Mouse (Mus musculus) forebrain, postnatal 0 days (tissue): Measurements from ENCODE around the gene Dop1b. TPM values are rescaled to one million over a fixed set of nuclear protein-coding genes. Genes with fewer than 3 reads are reported as not detected.

ENCODE experiments used
- ATAC-seq: fragments of 200-750 bp; cut with Nextera tagmentation; 2 replicates; pipeline ENCODE4 v1.8.0; 2017; ENCODE audit warnings: mild to moderate bottlenecking, moderate library complexity
- DNase-seq: peaks from one replicate; pipeline ENCODE4 v3.0.0-alpha.2; 2015
- H3K27ac ChIP-seq: fragments of 300-500 bp; sonication (generic); 2 replicates; pipeline ENCODE4 v1.5.1; 2014; ENCODE audit warnings: low read depth, mild to moderate bottlenecking, antibody characterized with exemption, low read length, moderate library complexity, mixed read lengths
- H3K27me3 ChIP-seq: fragments of 300-500 bp; sonication (generic); 2 replicates; pipeline ENCODE4 v1.6.1; 2014; ENCODE audit warnings: mild to moderate bottlenecking, low read length, mixed read lengths; ENCODE audit not compliant: insufficient read depth
- H3K36me3 ChIP-seq: fragments of 300-500 bp; sonication (generic); 2 replicates; pipeline ENCODE4 v1.6.1; 2014; ENCODE audit warnings: mild to moderate bottlenecking, moderate library complexity; ENCODE audit not compliant: insufficient read depth
- H3K4me1 ChIP-seq: fragments of 300-500 bp; sonication (generic); 2 replicates; pipeline ENCODE4 v1.6.1; 2014; ENCODE audit warnings: antibody characterized with exemption; ENCODE audit not compliant: insufficient read depth
- H3K4me2 ChIP-seq: fragments of 300-500 bp; sonication (generic); 2 replicates; pipeline ENCODE4 v1.6.1; 2014; ENCODE audit warnings: low read depth, mild to moderate bottlenecking, moderate library complexity
- H3K4me3 ChIP-seq: fragments of 300-500 bp; sonication (generic); 2 replicates; pipeline ENCODE4 v1.5.1; 2014; ENCODE audit warnings: low read depth, low read length, mixed read lengths
- H3K9ac ChIP-seq: fragments of 300-500 bp; sonication (generic); 2 replicates; pipeline ENCODE4 v1.6.1; 2014; ENCODE audit warnings: mild to moderate bottlenecking
- H3K9me3 ChIP-seq: fragments of 300-500 bp; sonication (generic); 2 replicates; pipeline ENCODE4 v1.6.1; 2016; ENCODE audit warnings: low read length
- CTCF ChIP-seq: sonication (generic); IDR thresholded peaks from 2 replicates; pipeline ENCODE4 v1.5.1; 2016; ENCODE audit warnings: antibody characterized with exemption, control low read depth, low read depth
- WGBS: fragments of 180-500 bp; shearing (Covaris S2); extraction: QIAGEN DNeasy Blood & Tissue Kit; methylation state at CpG from one replicate; pipeline ENCODE4 v1.1.7; 2014; 5-methylcytosine and 5-hydroxymethylcytosine counted together
- polyA plus RNA-seq: library from polyadenylated mRNA; unstranded; fragments of >200 nt; fragmentation: Nextera tagmentation; extraction: Ambion mirVana; gene quantifications from 2 replicates; pipeline ENCODE4 v1.2.1, GENCODE M21; 2015
- total RNA-seq: library from RNA; depleted of rRNA; stranded (reverse); fragments of >200 nt; gene quantifications from 2 replicates; pipeline ENCODE4 v1.2.3, GENCODE M21; 2014

The Dop1b gene
- total and polyA plus RNA-seq, 2 experiments from 2014 or later = 22.0 to 48.4 TPM

DNA sequence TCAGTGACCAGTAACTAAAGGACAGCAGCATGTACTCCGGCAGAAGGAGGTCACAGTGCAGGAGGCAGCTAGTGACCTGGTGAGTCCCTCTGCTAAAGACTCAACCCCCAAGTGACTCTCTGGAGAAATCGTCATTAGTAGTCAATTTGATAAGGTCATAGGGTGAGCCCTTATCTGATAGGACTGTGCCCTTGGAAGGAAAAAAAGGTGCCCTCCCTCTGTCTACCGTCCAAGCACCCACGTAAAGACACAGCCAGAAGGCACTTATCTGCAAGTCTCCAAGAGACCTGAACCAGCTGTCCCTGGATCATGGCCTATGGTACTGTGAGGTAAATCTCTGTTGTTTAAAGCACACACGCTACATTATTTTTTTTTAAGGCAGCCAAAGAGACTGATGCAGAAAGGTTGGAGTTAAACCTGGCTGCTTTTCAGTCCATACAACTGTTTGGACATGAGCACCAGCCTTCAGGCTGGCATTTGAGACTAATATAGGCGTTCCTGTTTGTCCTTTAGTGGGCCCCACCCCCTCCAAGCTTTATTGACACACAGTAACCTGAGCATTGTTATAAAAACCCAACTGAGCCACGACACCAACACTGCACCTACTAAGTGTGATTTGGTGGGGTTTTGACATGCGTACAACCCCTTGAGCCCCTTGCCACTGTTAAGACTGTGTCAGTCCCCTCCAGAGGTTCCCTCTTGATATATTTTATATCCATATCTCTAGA is 13.9 kb downstream of the Dop1b start:
- Histone ChIP-seq H3K4me1 (no peaks in the 10 kb centered on the region), H3K9ac (no peak overlapping the region), H3K27me3 (no peaks in the 10 kb centered on the region), H3K27ac (no peak overlapping the region), H3K4me2 (no peak overlapping the region), H3K4me3 (no peak overlapping the region), H3K9me3 (no peaks in the 10 kb centered on the region), H3K36me3 (peaks cover 13% of the 10 kb centered on the region)
- TF ChIP-seq CTCF = no peak
- WGBS = 89% methylated on average over 8 of the region's 8 CpGs
- ATAC-seq = no peak
- DNase-seq = no peak

DNA sequence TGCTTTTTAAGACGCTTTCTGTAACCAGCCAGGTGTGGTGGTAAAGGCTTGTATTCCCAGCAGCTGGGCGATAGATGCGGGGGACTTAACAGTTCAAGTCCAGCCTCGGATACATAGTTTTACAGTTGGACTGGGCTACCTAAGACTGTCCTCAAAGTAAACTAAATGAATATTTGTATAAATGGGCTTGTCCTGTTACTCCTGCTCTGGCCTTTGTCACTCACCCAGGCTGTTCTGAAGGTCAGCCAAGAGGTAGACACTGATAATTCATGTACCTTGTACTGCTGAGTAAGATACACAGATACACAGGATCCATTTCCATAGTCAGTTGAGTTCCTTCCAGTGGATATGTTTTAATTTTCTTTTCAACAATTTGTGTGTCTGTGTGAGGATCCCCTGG is 14.5 kb downstream of the Dop1b start:
- Histone ChIP-seq H3K4me2 (no peak overlapping the region), H3K9ac (no peak overlapping the region), H3K27ac (no peak overlapping the region), H3K36me3 (peaks cover 13% of the 10 kb centered on the region), H3K4me1 (no peaks in the 10 kb centered on the region), H3K27me3 (no peaks in the 10 kb centered on the region), H3K9me3 (no peaks in the 10 kb centered on the region), H3K4me3 (no peak overlapping the region)
- DNase-seq (no peak), ATAC-seq (no peak)
- 95% methylated on average over 4 of the region's 4 CpGs for WGBS
- TF ChIP-seq CTCF = no peak

DNA sequence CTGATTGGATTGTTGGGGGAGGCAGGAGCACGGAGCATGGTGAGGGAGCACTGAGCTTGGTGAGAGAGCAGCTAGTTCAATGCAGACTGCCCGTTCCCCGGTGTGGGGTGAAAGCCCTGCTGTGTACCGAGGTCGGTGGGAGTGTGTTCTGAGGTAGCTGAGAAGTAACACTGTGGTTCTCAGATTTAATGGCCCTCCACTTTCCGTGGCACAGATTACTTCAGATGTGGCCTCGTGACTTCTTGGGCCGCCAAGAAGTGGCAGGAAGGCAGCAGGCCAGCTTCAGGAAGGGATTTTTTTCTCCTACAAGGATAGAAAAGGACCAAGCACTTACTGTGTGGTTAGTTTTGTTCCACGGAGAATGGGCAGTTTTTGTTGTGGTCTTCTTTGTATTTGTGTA is 17.0 kb downstream of the Dop1b start:
- WGBS = 65% methylated on average over 9 of the region's 9 CpGs

DNA sequence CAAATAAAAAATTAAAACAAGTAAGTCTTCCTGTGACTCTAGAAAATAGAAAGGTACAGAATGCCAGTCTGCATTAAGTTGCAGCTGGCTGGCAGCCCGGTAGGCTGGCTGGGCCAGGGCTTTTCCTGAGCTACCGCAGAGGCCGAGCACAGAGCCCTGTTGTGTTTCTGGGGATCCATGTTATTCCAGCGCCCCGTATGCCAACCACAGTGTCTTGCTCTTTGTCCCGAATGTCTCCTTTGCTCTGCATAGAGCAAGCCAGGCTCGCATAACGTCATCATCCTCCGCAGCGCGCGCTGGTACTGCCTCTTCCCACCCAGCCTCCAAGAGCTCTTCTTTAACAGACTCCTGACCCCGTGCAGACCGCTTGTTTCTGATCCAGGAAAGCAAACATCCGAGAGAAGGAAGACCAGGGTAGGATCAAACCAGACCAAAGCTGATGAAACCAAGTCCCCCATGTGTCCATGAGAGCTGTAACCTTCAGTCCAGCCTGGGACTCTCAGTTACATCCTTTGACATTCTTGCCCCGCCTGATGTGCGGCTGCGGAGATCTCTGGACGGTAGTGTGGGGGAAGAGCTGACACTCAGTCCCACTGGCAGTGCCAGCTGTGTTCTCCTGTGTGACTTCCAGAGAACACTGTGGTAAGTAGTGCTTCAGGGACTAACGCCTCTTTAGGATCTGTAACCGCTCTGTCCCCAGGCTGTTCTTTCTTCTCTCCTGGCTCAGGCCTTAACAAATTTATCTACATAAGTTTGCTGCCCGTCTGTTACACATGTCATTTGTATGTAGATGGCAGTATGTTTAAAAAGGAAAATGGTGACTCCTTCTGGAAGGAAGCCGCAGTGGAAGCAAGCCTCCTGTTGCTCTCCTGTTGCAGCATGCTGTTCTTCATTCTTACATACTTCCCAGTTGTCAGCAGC is 18.4 kb downstream of the Dop1b start:
- no peak overlapping the region for H3K4me3 ChIP-seq
- DNase-seq (peak; percentile 59), ATAC-seq (peak; percentile 84)
- TF ChIP-seq CTCF = peak; percentile 30; the same call in 1 of the 2 replicates
- WGBS = 58% methylated on average over 23 of the region's 23 CpGs
- no peak overlapping the region for H3K4me2 ChIP-seq
- peak overlapping the region; percentile 35; the same call in 1 of the 2 replicates for H3K27ac ChIP-seq
- H3K27me3 ChIP-seq = no peaks in the 10 kb centered on the region
- H3K9ac ChIP-seq = peak overlapping the region; percentile 18; the same call in 1 of the 2 replicates
- H3K36me3 ChIP-seq = peaks cover 8% of the 10 kb centered on the region; the same call in 1 of the 2 replicates
- H3K4me1 ChIP-seq = no peaks in the 10 kb centered on the region
- no peaks in the 10 kb centered on the region for H3K9me3 ChIP-seq

More for the DNA sequence above, 17.0 kb downstream of the Dop1b start:
- no peak overlapping the region for H3K27ac ChIP-seq
- no peak overlapping the region for H3K9ac ChIP-seq
- peaks cover 13% of the 10 kb centered on the region; the same call in 1 of the 2 replicates for H3K36me3 ChIP-seq
- H3K4me1 ChIP-seq = no peaks in the 10 kb centered on the region
- H3K4me2 ChIP-seq = no peak overlapping the region
- no peaks in the 10 kb centered on the region for H3K27me3 ChIP-seq
- H3K9me3 ChIP-seq = no peaks in the 10 kb centered on the region
- ATAC-seq (no peak), DNase-seq (no peak)
- no peak for TF ChIP-seq CTCF
- no peak overlapping the region for H3K4me3 ChIP-seq

DNA sequence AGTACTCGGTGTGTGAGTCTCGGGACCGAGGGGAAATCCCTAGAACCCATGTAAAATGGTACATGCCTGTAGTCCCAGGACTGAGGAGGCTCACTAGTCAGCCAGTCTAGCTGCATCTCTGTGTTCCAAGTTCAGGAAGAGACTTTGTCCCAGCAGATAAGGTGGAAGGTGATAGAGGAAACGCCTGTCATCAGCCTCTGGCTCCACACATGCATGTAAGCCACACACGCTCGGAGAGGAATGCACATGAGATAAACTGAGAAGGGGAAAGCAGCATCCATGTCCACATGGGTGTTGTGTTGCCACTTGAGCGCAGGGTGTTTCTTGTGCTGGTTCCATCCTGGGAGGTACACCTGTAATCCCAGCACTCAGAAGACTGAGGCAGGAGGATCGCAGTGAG is 19.6 kb downstream of the Dop1b start:
- Histone ChIP-seq H3K36me3 (no peaks in the 10 kb centered on the region; the same call in 1 of the 2 replicates), H3K4me3 (no peak overlapping the region), H3K27ac (no peak overlapping the region), H3K9ac (no peak overlapping the region), H3K4me2 (no peak overlapping the region), H3K9me3 (no peaks in the 10 kb centered on the region), H3K27me3 (no peaks in the 10 kb centered on the region), H3K4me1 (no peaks in the 10 kb centered on the region)
- no peak for TF ChIP-seq CTCF
- ATAC-seq (no peak), DNase-seq (no peak)
- 93% methylated on average over 8 of the region's 8 CpGs for WGBS

DNA sequence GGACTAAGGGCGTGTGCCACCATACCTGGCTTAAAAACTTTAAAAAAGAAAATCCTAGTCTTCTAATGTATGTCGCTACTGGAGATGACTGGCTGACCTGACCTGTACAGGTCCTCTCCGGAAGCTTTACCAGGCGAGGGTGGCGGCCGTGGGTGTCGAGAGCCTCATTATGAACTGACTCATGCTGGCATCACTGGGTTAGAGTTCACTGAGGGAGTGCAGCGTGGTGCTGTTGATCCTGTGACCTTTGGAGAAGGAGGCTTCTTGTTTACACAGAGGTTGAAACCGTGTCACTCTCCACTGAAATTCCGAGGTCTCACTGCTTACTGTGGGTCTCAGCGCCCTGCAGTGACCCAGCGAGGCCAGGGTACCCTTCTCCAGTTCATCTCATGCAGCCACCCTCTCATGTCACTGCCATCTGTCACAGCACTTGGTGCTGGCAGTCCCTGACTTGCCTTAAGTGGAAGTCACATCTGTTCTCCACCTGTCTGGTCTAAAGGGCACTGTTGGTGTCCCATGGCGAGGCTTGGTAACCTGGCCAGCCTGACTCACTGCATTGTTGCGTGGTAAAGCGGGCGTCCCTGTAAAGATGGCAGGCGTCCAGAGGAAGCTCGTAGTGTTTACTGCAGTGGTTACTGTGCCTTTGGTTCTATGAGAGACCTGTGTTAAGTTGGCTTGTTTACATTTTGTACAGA is 21.3 kb downstream of the Dop1b start:
- Histone ChIP-seq H3K4me3 (no peak overlapping the region), H3K27ac (no peak overlapping the region), H3K9me3 (no peaks in the 10 kb centered on the region), H3K9ac (no peak overlapping the region), H3K4me1 (no peaks in the 10 kb centered on the region), H3K27me3 (no peaks in the 10 kb centered on the region), H3K36me3 (peaks cover 1% of the 10 kb centered on the region; the same call in 1 of the 2 replicates), H3K4me2 (no peak overlapping the region)
- no peak for TF ChIP-seq CTCF
- ATAC-seq = no peak
- no peak for DNase-seq
- 83% methylated on average over 18 of the region's 18 CpGs for WGBS
